Mouse (Mus musculus) liver, postnatal 0 days (tissue): Measurements from ENCODE around the gene Phf24.

ENCODE experiments used
- CTCF ChIP-seq: sonication (generic); IDR thresholded peaks from 2 replicates; pipeline ENCODE4 v1.5.1; 2016; ENCODE audit warnings: antibody characterized with exemption, low read depth
- EP300 ChIP-seq: IDR thresholded peaks from 2 replicates; pipeline ENCODE4 v1.6.1; 2016; ENCODE audit warnings: antibody characterized with exemption, low read depth, mild to moderate bottlenecking

GRCm38 (mm10) chr4:42928952-42929351, 12.5 kb downstream of the Phf24 start:
- TF ChIP-seq EP300, result no peak
- no peak for TF ChIP-seq CTCF
